Mouse (Mus musculus): ENCODE data around the gene Fbxo5.

Fbxo5 gene

GRCm38 (mm10) chr10:5805243-5805730, at the start of gene Fbxo5:
Gene Fbxo5 (minus strand): TSS chr10:5805600.
- under 1% methylated on average over 42 of the region's 42 CpGs for WGBS

GRCm38 (mm10) chr10:5853290-5853868, 48.0 kb upstream of the Fbxo5 start:
- WGBS, result 46% methylated on average over 8 of the region's 8 CpGs

- WGBS, result 8% methylated on average over 2 of the region's 2 CpGs
Measured at GRCm38 (mm10) chr10:5846939-5847338, 41.5 kb upstream of the Fbxo5 start.

- 77% methylated on average over 4 of the region's 4 CpGs for WGBS
Measured at GRCm38 (mm10) chr10:5841369-5841768, 36.0 kb upstream of the Fbxo5 start.

- WGBS, result 80% methylated on average over 6 of the region's 6 CpGs
Measured at GRCm38 (mm10) chr10:5826336-5827025, 21.1 kb upstream of the Fbxo5 start.

- under 1% methylated on average over 3 of the region's 3 CpGs for WGBS
Measured at GRCm38 (mm10) chr10:5824779-5825178, 19.4 kb upstream of the Fbxo5 start.

GRCm38 (mm10) chr10:5823740-5824491, 18.5 kb upstream of the Fbxo5 start, which contains the start of gene Mtrf1l:
Gene Mtrf1l (minus strand): TSS chr10:5823910.
- under 1% methylated on average over 47 of the region's 47 CpGs for WGBS

- WGBS, result under 1% methylated on average over 37 of the region's 37 CpGs
Measured at GRCm38 (mm10) chr10:5823291-5823739, 17.9 kb upstream of the Fbxo5 start.

- 97% methylated on average over 3 of the region's 3 CpGs for WGBS
Measured at GRCm38 (mm10) chr10:5818772-5819171, 13.4 kb upstream of the Fbxo5 start.

- 99% methylated on average over 2 of the region's 2 CpGs for WGBS
Measured at GRCm38 (mm10) chr10:5815968-5816367, 10.6 kb upstream of the Fbxo5 start.

GRCm38 (mm10) chr10:5813724-5814123, 8.3 kb upstream of the Fbxo5 start:
- 90% methylated on average over 11 of the region's 11 CpGs for WGBS

GRCm38 (mm10) chr10:5807683-5808082, 2.3 kb upstream of the Fbxo5 start:
- 86% methylated on average over 2 of the region's 2 CpGs for WGBS

- WGBS, result 52% methylated on average over 4 of the region's 4 CpGs
Measured at GRCm38 (mm10) chr10:5806996-5807395, 1.6 kb upstream of the Fbxo5 start.

- 5% methylated on average over 8 of the region's 8 CpGs for WGBS
Measured at GRCm38 (mm10) chr10:5806416-5806815, 1.0 kb upstream of the Fbxo5 start.

- under 1% methylated on average over 43 of the region's 43 CpGs for WGBS
Measured at GRCm38 (mm10) chr10:5805731-5806307, 419 bp upstream of the Fbxo5 start.

- WGBS, result 2% methylated on average over 24 of the region's 24 CpGs
Measured at GRCm38 (mm10) chr10:5804691-5805156, 676 bp downstream of the Fbxo5 start.

- 24% methylated on average over 1 of the region's 1 CpGs for WGBS
Measured at GRCm38 (mm10) chr10:5803739-5804138, 1.7 kb downstream of the Fbxo5 start.

GRCm38 (mm10) chr10:5802866-5803265, 2.5 kb downstream of the Fbxo5 start:
- WGBS, result 43% methylated on average over 6 of the region's 6 CpGs

GRCm38 (mm10) chr10:5800490-5800889, 4.9 kb downstream of the Fbxo5 start:
- 98% methylated on average over 1 of the region's 1 CpGs for WGBS

GRCm38 (mm10) chr10:5798069-5798468, 7.3 kb downstream of the Fbxo5 start:
- 87% methylated on average over 4 of the region's 4 CpGs for WGBS

- 19% methylated on average over 12 of the region's 12 CpGs for WGBS
Measured at GRCm38 (mm10) chr10:5790657-5791056, 14.7 kb downstream of the Fbxo5 start.

GRCm38 (mm10) chr10:5786923-5787322, 18.5 kb downstream of the Fbxo5 start:
- WGBS, result 17% methylated on average over 4 of the region's 4 CpGs

Data from cerebral cortex, adult 2 months (tissue).